Mouse (Mus musculus) kidney, adult 9 months (tissue): ENCODE results near the gene Tcf20.

ENCODE experiments used
- DNase-seq: peaks from one replicate; pipeline ENCODE4 v3.0.0; 2022

The Tcf20 gene

DNA sequence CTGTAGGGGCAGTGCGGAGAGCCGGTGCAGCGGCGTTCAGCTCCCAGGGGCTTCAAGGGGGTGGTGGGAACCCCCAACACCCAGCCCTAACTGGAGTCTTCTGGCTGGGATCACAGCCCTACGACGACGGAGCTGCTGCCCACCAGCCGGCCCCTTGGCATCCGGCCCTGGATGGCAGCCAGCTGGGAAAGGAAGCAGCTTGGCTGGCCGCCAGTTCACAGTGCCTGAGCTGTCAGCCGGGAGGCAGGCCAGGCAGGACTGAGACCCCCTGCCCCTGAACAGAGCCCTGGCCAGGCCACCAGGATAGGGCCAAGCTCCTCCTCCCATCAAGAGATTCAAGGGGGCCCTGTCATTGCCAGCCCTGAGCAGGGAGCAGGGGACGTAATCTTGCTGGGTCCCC lies 65.6 kb downstream of the Tcf20 start:
- DNase-seq = peak; percentile 70

DNA sequence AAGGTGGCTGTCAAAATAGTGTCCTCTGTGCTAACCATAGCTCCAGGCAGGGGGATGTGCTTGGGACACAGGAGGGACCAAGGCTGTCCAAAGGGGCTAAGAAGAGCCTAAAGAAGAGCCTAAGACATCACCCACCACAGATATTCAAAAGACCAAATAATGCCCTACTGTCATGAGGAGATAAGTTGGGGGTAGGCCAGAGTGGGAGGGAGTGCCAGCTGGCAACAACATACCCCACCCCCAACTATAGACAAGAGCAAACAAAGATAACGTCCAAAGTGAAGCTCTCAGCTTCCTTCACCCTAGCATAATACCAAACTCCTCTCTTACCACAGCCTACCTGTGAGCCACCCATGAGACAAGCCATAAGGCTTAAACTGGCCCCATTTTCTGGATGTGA lies 66.1 kb downstream of the Tcf20 start:
- no peak for DNase-seq

DNA sequence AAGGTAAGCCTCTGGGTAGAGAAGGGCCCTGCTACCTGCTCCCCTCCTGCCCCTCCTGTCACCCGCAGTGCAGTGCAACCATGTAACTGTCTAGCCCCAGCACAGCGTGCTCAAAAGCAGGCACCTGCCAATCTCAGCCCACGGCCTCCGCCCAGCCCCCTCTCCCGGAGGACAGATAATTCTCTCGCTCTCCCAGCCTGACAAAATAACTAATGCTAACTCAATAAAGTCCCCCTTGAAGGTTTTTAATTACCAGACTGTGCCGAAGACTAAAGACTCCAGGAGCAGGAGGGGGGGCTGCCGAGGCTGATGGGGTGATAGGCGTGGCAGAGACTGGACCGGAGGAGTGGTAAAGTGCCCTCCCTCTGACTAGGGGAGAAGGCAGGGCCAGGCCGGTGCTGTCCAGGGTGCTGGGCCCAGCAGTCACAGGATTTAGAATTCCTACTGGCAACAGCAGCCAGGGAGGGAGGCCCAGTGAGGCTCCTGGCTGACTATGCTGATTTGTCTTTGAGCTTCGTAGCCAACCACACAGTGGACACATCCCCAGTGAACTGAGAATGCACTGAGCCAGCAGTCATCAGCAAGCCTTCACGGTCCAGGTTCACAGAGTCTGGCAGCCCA lies 66.7 kb downstream of the Tcf20 start:
- DNase-seq = peak; percentile 77

DNA sequence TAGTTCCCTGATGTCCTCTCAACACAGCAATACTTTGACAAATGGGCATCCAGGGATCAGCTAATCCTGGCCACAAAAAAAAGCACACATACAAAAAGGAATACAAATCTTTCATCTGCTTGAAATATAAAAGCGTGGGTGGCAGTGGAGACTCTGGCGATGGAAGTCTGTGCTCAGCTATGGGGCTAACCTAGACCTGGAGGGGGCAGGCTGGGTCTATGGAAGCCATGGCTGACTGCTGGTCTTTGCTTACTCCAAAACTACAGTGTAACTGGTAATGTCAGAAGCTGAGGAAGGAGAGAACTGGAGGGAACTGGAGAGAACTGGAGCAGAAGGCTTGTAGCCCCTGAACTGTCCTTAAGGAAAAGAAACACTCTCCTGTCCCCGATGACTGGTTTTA lies 69.7 kb downstream of the Tcf20 start:
- DNase-seq = no peak

DNA sequence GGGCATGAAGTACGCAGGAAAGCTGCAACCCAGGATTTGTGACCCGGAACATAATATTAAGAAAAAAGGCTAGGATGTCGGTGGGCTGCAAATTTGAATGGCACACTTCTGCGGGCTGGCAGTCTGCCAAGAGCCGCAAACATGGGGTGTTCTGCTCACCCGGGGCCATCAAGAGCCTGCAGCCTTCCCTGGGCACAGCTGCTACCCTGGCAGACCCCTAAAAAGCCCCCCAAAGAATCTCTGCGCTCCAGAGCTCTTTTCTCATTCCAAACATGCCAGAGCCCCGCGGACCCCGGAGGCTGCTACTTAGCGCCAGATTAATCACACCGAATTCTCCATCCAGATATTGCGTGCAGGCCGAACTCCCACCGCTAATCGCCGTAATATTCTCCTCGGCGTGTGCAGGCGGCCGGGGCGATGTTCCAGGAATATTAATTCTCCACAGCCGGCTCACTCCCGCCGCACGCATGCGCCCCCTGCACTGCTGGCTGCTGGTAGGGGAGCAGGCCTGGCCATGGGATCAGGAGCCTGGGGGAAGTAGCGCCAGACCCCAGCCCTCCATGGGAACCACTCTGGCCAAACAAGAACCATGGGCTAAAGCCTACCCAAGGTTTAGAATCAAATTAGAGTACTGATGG lies 70.3 kb downstream of the Tcf20 start:
- no peak for DNase-seq

DNA sequence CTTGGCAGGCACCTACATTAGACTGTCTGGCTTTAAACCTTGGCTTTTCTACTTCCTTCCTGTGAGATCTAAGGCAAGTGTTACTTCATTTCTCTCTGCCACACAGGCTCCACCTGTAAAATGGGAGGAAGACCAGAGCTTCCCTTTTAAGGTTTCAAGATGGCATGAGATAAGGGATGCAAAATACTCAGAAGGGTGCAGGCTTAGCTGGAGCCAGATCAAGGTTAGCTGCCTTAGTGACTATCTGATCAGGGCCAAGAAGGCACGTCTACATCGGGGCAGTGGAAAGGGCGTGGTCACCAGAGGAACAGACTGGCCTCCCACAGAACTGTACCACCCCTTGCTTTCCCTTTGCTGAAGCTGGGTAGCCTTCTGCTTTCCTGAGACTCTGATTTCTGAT lies 73.2 kb downstream of the Tcf20 start:
- no peak for DNase-seq

DNA sequence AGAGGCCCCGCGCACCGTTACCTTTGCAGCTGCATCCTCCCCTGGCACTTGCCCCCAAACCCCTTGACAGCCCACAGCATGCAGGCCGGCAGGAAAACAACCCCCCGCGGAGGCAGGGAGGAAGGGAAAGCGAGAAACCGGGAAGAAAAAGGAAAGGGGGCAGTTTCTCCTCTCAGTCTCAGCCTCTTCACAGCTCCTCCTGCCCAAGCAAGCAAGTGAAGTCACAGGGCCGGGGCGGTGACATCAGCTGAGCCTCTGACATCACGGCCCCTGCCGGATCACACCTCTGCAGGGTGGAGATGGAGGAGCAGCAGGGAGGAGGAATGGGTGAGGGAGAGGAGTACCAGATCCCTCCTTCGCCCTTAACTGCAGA lies 75.7 kb downstream of the Tcf20 start:
- DNase-seq = no peak

DNA sequence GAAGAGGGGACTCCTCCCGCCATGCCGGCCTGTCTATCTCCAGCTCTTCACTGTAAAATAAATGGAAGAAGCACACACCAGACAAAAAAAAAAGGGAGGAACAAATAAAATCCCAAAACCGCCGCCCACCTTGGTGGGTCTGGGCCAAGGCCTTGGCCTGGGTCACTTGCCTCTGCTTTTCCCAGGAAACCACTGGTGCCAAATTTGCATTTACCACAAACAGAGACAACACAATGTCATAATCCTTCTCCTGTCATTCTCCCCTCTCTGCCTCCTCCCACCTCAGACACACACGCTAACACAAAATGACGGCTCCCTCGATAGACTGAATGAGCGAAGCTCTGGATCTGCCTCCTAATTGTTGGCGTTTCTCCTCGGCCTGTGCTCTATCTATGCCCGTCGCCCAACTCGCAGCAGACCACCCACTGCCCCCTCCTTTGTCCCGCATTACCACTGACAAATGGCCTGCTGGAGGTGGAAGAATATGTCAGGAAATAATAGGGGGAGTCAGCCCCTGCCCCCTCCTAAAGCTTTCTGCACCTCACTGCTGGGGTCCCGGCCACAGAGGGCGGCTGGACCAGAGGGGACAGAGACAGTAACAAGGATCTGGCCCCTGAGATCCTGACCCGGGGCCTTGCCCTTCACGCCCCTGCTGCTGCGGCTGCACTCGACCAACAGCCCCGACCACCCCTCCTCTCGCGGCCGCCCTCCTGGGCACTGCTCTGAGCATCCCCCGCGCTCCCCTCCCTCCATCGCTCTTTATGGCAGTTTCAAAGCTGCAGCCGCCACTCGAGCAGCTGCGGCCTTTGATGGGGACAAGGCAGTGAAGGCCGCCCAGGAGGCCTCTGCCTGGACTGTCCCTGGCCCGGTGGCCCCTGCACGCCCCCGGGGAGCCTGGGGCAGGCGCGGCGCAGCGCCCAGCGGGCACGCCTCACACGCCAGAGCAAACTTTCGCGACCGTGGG lies 76.4 kb downstream of the Tcf20 start:
- DNase-seq = no peak

DNA sequence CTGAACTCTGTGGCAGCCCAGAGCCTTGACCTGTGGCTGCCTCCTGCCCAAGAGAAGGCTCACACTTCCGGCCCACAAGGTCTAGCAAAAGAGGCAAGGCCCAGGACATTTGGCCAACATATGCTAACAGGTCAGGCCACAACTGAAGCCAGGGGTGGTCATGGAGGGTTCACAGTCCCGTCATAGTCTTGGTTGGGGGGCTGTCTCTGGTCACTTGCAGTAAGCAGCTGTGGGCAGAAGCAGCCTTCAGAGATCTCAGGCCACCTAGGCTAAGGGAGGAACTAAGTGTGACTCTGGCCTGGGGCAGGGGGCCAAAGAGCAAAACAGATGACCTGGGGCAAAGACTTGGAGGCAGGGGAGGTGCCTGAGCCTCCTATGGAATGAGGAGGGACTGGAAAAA lies 77.1 kb downstream of the Tcf20 start:
- DNase-seq = no peak

DNA sequence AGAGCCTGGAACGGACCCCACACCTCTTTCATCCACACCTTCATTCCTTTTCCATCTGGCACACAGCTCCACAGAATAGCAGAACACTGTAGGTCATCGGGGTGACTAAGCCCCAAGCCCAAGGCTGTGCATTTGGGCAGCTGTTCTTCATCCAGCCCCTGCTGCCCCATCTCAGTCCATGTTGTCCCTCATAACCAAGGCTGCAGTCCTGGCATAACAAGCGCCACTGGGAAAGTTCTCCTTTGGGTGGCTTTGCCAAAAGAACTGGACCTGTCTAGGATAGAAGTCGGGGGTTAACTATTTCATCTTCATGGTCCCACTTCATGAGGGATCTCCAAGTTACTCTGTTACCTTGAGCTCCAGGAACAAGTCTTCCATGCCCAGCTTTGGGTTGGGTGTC lies 77.9 kb downstream of the Tcf20 start:
- no peak for DNase-seq

DNA sequence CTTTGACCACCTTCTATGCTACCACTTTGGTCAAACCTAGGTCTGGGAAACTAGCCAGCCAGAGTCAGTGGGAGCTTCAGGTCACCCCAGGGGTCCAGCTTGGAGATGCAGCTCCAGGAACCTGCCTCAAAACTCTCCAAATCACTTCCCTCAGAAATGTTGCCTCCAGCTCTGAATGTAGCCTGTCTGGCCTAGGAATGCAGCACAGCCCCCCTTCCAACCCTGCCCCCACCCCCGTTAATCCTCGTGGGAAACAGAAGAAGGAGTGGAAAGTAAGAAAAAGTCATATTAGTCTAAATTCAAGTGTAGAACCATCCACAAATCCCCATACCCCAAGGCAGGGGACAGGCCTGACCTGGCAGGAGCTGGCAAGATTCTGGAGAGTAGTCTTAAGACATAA lies 79.2 kb downstream of the Tcf20 start:
- no peak for DNase-seq

DNA sequence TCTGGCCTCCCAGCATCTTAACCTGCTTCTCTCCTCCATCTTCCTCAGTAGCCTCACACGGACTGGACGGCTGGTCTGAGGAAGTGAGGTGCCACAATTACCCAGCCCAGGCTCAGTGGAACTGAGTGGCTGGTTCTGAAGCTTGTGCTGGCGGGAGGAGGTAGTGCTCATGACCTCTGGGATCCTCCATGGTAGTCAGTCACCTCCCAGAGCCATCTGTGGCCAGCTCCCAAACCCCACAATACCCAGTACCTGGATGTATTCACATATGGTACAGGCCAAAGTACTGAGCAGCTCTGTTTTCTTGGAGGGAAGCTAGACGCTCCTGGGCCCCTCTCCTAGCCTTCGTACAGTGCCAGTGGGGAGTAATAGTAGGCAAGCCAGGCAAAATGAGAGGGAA lies 80.4 kb downstream of the Tcf20 start:
- no peak for DNase-seq

DNA sequence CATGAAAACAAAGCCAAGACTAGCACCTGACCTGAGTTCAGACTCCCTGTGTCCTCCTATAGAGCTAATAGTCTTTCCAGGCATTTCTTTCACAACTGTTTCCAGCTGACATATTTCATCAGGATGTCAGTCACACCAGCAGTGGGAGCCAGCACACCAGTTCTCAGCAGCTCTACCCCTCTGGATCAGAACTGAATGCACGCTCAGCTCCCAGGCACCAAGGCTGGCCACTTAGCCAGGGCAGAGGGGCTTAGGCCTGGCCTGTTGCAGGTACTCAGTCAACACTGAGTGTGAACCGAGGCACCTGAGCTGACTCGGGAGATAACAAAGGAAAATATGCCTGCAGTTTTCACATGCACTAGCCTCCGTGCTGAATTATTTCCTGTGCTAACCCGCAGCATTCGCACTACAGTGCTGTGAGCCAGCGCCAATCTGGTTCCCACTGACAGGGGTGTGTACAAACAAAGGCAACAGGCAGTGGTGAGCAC lies 81.1 kb downstream of the Tcf20 start:
- DNase-seq = no peak

DNA sequence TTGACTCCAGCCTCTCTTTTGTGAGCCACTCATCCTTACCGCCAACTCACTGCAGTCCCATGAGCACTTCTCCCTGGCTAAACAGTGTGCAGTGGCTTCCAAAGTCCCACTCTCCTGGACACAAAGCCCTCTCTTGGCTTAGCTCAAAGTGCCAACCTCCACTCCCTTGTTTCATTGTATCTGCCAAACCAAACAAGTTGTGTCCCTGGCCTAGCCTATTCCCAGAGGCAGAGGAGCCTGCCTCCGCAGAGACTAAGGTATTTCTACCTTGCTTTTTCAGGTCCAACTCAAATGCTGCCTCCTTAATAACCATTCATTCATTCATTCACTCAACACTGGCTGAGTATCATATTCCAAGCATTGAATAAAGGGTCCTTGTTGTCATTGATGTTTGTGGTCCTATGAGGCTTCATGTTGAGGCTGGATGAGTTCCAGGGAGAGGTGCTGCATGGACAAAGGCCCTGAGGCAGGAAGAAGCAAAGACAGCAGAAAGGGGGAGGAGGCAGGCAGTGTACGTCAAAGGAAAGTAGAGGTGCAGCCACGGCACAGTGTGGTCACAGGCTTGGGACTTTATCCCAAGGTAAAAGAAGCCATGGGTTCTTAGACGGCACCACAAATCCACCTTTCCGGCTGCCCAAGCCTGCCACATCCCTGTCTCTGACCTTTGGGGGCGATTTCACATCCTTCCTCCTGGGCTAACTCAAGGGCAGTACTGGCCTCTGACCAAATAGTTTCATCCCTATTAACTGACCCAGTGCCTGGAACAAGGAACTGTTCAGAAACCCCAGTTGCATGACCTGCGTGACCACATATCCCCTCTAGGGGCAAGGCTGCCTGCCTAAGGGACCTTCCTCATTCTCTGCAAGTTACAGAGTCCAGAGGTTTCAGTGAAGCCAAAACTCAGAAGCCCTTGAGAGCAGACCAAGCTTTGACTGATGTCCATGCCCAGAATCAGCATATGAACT lies 82.0 kb downstream of the Tcf20 start:
- peak; percentile 20 for DNase-seq

DNA sequence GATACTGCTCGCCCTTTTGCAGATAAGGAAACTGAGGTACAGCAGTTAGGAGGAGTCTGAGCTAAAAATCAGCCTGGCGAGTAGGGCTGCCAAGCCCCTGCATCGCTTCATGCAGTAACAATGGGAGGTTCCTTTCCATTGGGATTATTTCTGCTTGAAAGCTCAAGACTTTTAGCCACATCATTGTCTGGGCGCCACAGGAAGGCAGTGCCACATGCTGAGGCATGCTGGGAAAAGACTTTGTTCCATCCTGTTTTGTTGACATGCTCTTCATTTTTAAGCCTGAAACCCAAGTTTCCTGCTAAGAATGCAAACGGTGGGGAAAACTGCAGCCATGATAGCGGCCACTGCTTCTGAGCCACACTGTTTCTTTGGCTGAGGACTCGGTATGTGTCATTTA lies 83.1 kb downstream of the Tcf20 start:
- DNase-seq = no peak

DNA sequence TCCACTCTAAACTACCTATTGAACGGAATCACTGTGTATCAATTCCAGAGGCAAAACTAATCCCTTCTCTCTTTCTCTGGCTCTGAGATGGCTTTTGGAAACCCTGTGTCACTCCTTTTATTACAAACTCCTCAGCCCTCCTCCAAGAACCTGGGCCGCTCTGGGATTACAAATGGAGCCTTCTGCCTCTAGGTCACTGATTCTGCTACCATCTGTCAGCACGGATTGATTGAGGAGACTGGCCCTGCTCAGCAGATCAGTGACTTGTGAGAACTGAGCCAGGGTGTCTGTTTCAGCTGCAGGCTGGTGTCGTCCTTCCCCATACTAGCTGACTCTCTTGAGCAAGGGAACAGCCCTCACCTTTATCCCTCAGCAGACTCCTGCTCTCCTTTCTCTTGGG lies 85.2 kb downstream of the Tcf20 start:
- DNase-seq = no peak

DNA sequence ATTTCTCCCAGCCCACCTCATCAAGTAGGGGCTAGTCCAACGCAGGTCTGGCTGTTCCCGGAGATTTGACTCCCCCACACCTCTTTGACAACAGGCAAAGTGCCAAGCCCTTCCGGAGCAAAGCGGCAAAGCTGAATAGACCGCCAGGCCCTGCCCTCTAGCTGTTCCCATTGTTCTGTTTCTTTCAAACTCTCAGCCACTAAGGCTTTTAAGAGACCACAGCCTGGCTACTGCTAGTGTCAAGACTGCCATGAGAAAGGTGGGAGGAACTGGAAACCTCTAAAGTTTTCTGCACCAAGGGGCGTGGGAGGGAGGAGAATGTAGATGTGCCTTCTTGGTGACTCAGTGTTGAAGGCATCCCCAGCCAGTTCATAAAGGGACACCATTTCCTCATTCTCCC lies 86.4 kb downstream of the Tcf20 start:
- no peak for DNase-seq

DNA sequence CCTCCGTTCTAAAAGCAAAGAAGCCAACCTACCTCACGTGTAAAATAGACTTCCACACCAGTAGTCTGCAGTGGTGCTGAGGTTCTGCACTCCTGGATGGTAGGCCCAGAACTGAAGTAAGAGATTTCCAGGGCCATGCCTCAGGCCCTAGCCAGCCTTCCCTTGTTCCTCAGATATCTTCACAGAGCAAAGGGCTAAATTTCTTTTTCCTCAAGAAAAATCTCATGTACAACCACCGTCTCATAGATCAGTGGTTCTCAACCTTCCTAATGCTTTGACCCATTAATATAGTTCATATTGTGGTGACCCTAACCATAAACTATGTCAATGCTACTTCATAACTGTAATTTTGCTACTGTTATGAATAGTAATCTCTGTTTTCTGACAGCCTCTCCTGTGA lies 87.3 kb downstream of the Tcf20 start:
- no peak for DNase-seq

DNA sequence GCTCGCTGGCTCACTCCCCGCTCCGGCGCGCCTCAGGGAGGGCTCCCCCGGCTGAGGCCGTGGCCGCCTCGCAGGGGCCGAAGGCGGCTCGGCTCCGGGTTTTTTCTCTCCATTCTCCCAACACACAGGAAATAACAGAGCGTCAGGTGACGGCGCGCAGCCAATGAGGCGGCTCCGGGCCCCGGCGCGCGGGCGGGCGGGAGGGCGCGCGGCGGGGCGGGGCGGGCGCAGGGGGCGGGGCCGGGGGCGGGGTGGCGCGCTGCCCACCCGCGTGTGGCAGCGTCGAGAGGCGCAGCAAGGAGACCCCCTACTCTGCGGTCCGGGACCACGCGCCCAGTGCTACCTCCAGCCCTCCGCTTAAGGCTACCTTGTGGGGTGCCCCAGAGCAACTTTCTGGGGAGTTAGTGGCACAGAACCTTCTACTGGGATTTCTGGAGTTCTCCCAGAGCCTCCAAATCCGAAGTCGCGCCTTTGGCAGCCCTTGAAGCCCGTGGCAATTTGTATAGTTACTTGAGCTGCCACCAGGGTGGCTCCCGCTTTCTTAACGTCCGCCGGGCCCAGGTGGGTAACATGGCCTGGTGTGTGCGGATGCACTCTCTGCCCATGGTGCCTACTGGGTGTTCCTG lies 87.9 kb downstream of the Tcf20 start:
- DNase-seq = peak; percentile 85

DNA sequence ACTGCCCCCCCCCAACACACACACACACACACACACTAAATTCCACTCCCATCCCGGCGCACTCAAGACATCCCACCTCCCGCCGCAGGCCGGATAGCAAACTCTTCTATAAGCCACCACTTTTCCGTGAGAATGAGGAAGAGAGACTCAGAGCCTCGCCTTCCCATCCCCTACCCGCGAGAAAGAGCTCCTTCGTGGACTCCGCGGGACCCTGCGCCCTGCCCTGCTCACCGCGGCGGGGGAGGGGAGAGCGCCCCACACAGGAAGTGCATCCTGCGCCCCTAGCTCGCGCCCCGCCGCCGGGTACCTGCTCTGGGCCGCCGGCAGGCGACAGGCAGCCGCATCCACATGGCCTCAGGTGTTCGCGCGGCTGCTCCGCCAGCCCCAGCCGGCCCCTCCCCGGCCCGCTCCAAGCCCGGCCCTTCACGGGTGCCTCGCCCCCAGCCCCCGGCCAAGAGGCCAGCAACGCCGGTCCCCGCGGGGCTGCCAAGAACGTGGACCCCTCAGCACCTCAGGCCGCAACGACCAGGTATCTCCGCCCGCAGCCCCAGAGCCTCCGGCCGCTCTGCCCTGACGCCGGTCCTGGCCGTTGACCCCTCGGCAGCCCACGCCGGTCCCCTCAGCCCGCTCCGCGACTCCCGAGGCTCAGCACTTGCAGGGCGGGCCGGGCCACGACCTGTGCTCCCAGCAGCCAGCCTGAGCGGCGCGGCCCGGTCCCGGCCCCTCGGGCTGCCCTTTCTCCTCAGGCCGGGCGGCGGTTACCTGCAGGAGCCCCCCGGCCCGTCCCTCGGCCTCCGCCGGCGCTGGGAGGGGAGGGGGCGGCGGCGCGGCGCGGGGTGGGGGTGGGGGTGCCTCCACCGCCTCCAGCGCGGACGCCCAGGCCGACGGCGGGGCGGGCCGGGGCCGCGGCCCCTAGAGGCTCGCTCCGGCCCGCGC lies 88.7 kb downstream of the Tcf20 start:
- peak; percentile 33 for DNase-seq

DNA sequence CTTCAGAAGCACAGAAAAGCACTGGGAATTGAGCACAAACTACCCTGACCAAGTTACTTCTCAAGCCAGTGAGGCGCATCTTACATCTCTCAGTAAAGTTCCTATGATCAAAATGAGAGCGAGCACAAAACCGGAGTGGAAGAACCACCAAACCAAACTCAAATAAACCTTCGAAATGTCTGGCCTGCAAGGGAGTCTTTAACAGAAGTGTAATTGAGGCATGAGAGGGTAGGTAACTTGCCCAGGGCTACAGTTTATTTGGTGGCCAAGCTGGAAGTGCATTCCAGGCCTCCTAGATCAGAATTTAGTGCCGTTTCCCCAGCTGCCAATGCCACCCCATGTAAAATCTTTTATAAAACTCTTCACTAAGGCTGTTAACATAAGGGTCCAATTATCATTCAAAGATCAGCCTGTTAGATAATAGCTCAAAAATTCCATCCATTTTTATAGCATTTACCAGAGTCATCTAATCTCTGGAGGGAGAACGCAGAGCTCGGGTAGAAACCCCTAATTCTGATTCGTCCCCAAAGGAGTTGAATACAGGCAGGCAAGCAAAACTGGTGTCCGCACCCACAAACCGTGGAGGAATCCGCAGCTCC lies 89.4 kb downstream of the Tcf20 start:
- DNase-seq = no peak
